26 mouse cellular contexts compared by ENCODE assay signal in genomic region chr8:109764031-109764430, GRCm38 (mm10).
"Had no signal": no experiment of that assay in that cellular context is flagged by ENCODE, and none has a peak within 500 bp of the region (broad histone marks: within the 10 kb centered on the region; RNA-seq: fewer than 3 reads in every experiment).

No protein-coding gene starts in this region.

- ATAC-seq: hindbrain, postnatal 0 days; intestine, embryonic 15.5 days; liver, embryonic 12.5 days had no signal

- H3K9ac ChIP-seq: heart, embryonic 13.5 days; heart, embryonic 15.5 days; hindbrain, embryonic 13.5 days; hindbrain, embryonic 15.5 days; intestine, embryonic 15.5 days; kidney, embryonic 15.5 days; limb, embryonic 13.5 days; limb, embryonic 15.5 days; liver, embryonic 12.5 days; liver, embryonic 14.5 days had no signal

- H3K4me3 ChIP-seq: gastrocnemius, adult 2 months; heart, adult 2 months; heart, embryonic 13.5 days; heart, embryonic 15.5 days; hindbrain, embryonic 13.5 days; hindbrain, embryonic 15.5 days; intestine, embryonic 15.5 days; kidney, embryonic 15.5 days; limb, embryonic 13.5 days; limb, embryonic 15.5 days; liver, embryonic 12.5 days had no signal

- H3K4me2 ChIP-seq: heart, embryonic 11.5 days; heart, embryonic 13.5 days; heart, embryonic 15.5 days; hindbrain, embryonic 13.5 days; hindbrain, embryonic 15.5 days; intestine, embryonic 15.5 days; kidney, embryonic 15.5 days; limb, embryonic 13.5 days; limb, embryonic 15.5 days; liver, embryonic 12.5 days had no signal

- H3K27me3 ChIP-seq: heart, embryonic 13.5 days; heart, embryonic 15.5 days; hindbrain, embryonic 13.5 days; hindbrain, embryonic 15.5 days; intestine, embryonic 15.5 days; kidney, embryonic 15.5 days; limb, embryonic 13.5 days; limb, embryonic 15.5 days; liver, embryonic 12.5 days had no signal

- H3K4me1 ChIP-seq: heart, embryonic 13.5 days; heart, embryonic 15.5 days; hindbrain, embryonic 13.5 days; hindbrain, embryonic 15.5 days; intestine, embryonic 15.5 days; kidney, embryonic 15.5 days; limb, embryonic 13.5 days; limb, embryonic 15.5 days; liver, embryonic 12.5 days had no signal

- H3K36me3 ChIP-seq: heart, embryonic 13.5 days; heart, embryonic 15.5 days; hindbrain, embryonic 13.5 days; hindbrain, embryonic 15.5 days; intestine, embryonic 15.5 days; kidney, embryonic 15.5 days; limb, embryonic 13.5 days; limb, embryonic 15.5 days; liver, embryonic 12.5 days had no signal

- H3K9me3 ChIP-seq: hindbrain, embryonic 15.5 days; intestine, embryonic 15.5 days; limb, embryonic 15.5 days had no signal

- DNase-seq: gastrocnemius, adult 2 months; gastrocnemius, postnatal 10 days; gastrocnemius, postnatal 25 days; heart, adult 2 months; heart, postnatal 14 days; heart, postnatal 36 days; kidney, adult 11 months; kidney, adult 2 months; kidney, adult 9 months; kidney, postnatal 14 days; kidney, postnatal 36 days; layer of hippocampus, adult 9-11 months; layer of hippocampus, postnatal 36 days; left cerebral cortex, postnatal 4 days had no signal

- H3K27ac ChIP-seq: gastrocnemius, adult 2 months; heart, adult 2 months; heart, embryonic 13.5 days; heart, embryonic 15.5 days; hindbrain, embryonic 13.5 days; hindbrain, embryonic 15.5 days; hindbrain, postnatal 0 days; intestine, embryonic 15.5 days; kidney, embryonic 15.5 days; limb, embryonic 13.5 days; limb, embryonic 15.5 days; liver, embryonic 12.5 days; liver, embryonic 14.5 days had no signal
